Mouse (Mus musculus) cerebellum, adult 2 months (tissue): ENCODE results near the gene Rora.

Experiments
- CTCF ChIP-seq: fragments of 200-500 bp; IDR thresholded peaks from 2 replicates; pipeline ENCODE4 v1.5.1; 2011; ENCODE audit warnings: low read depth, mild to moderate bottlenecking, control low read depth, low read length, moderate library complexity, borderline replicate concordance; ENCODE audit not compliant: insufficient read depth
- POLR2A ChIP-seq: fragments of 200-500 bp; IDR thresholded peaks from 2 replicates; pipeline ENCODE4 v1.6.1; 2011; ENCODE audit warnings: low read length, control low read depth, borderline replicate concordance; ENCODE audit not compliant: insufficient read depth

GRCm38 (mm10) chr9:69213796-69214195, 560.2 kb downstream of the Rora start:
- TF ChIP-seq POLR2A = no peak
- no peak for TF ChIP-seq CTCF
